Mouse (Mus musculus): ENCODE data around the gene Plscr5.
"Not testable (repeated sequence)": the region's sequence is repeated elsewhere in the genome, so short reads cannot be mapped to it uniquely, and the experiment has no call there.

Gene Plscr5

GRCm38 (mm10) chr9:92192636-92193035, at the start of gene Plscr5:
TSS of gene Plscr5 (plus strand) at chr9:92192936.
- not testable (repeated sequence) for DNase-seq (ENCODE audit: low read depth, low spot score)

- DNase-seq (ENCODE audit: low read depth, low spot score) = peak; percentile 20
Observed at GRCm38 (mm10) chr9:92147555-92148248, 45.0 kb upstream of the Plscr5 start.

GRCm38 (mm10) chr9:92162213-92162612, 30.5 kb upstream of the Plscr5 start:
- no peak for DNase-seq (ENCODE audit: low read depth, low spot score)

GRCm38 (mm10) chr9:92173318-92173985, 19.3 kb upstream of the Plscr5 start:
- DNase-seq (ENCODE audit: low read depth, low spot score) = no peak

- peak; percentile 9 for DNase-seq (ENCODE audit: low read depth, low spot score)
Observed at GRCm38 (mm10) chr9:92174176-92175075, 18.3 kb upstream of the Plscr5 start.

- DNase-seq (ENCODE audit: low read depth, low spot score) = no peak
Observed at GRCm38 (mm10) chr9:92178861-92179469, 13.8 kb upstream of the Plscr5 start.

GRCm38 (mm10) chr9:92191295-92191694, 1.4 kb upstream of the Plscr5 start:
- no peak for DNase-seq (ENCODE audit: low read depth, low spot score)

- DNase-seq (ENCODE audit: low read depth, low spot score) = no peak
Observed at GRCm38 (mm10) chr9:92198408-92198807, 5.7 kb downstream of the Plscr5 start.

- DNase-seq (ENCODE audit: low read depth, low spot score) = no peak
Observed at GRCm38 (mm10) chr9:92199564-92199963, 6.8 kb downstream of the Plscr5 start.

- no peak for DNase-seq (ENCODE audit: low read depth, low spot score)
Observed at GRCm38 (mm10) chr9:92204397-92204796, 11.7 kb downstream of the Plscr5 start.

- peak; percentile 23 for DNase-seq (ENCODE audit: low read depth, low spot score)
Observed at GRCm38 (mm10) chr9:92207307-92207706, 14.6 kb downstream of the Plscr5 start.

- DNase-seq (ENCODE audit: low read depth, low spot score) = no peak
Observed at GRCm38 (mm10) chr9:92207757-92208156, 15.0 kb downstream of the Plscr5 start.

- DNase-seq (ENCODE audit: low read depth, low spot score) = no peak
Observed at GRCm38 (mm10) chr9:92209850-92210249, 17.1 kb downstream of the Plscr5 start.

- DNase-seq (ENCODE audit: low read depth, low spot score) = no peak
Observed at GRCm38 (mm10) chr9:92210386-92210967, 17.7 kb downstream of the Plscr5 start.

- no peak for DNase-seq (ENCODE audit: low read depth, low spot score)
Observed at GRCm38 (mm10) chr9:92211048-92211447, 18.3 kb downstream of the Plscr5 start.

GRCm38 (mm10) chr9:92217484-92217883, 24.7 kb downstream of the Plscr5 start:
- DNase-seq (ENCODE audit: low read depth, low spot score) = no peak

GRCm38 (mm10) chr9:92217896-92218295, 25.2 kb downstream of the Plscr5 start:
- no peak for DNase-seq (ENCODE audit: low read depth, low spot score)

- DNase-seq (ENCODE audit: low read depth, low spot score) = no peak
Observed at GRCm38 (mm10) chr9:92220151-92220550, 27.4 kb downstream of the Plscr5 start.

GRCm38 (mm10) chr9:92221480-92221879, 28.7 kb downstream of the Plscr5 start:
- DNase-seq (ENCODE audit: low read depth, low spot score) = no peak

GRCm38 (mm10) chr9:92224598-92225231, 32.0 kb downstream of the Plscr5 start:
- no peak for DNase-seq (ENCODE audit: low read depth, low spot score)

GRCm38 (mm10) chr9:92226127-92226655, 33.5 kb downstream of the Plscr5 start:
- no peak for DNase-seq (ENCODE audit: low read depth, low spot score)
